Mouse (Mus musculus) brain, embryonic 14.5 days (tissue): Measurements from ENCODE around the gene Cbarp. TPM values are rescaled to one million over a fixed set of nuclear protein-coding genes. Genes with fewer than 3 reads are reported as not detected.

Experiments used
- DNase-seq: peaks from one replicate; pipeline ENCODE4 v3.0.0-alpha.2; 2011; ENCODE audit warnings: low read depth
- CTCF ChIP-seq: fragments of 200-500 bp; IDR thresholded peaks from 2 replicates; pipeline ENCODE4 v1.5.1; 2012; ENCODE audit warnings: inconsistent platforms, mild to moderate bottlenecking, moderate library complexity, borderline replicate concordance; ENCODE audit not compliant: insufficient read depth, insufficient read length; ENCODE audit errors: extremely low read depth
- POLR2A ChIP-seq: fragments of 200-500 bp; IDR thresholded peaks from 2 replicates; pipeline ENCODE4 v1.6.1; 2012; ENCODE audit warnings: mild to moderate bottlenecking, inconsistent platforms, borderline replicate concordance; ENCODE audit not compliant: poor library complexity, insufficient read depth, insufficient read length, severe bottlenecking; ENCODE audit errors: extremely low read depth
- polyA plus RNA-seq: library from polyadenylated mRNA; depleted of rRNA; stranded (reverse); fragments of >200 nt; gene quantifications from 2 replicates; pipeline ENCODE4 v1.2.3, GENCODE M21; 2012

Cbarp gene
- polyA plus RNA-seq, 1 experiment, result 242 TPM

DNA sequence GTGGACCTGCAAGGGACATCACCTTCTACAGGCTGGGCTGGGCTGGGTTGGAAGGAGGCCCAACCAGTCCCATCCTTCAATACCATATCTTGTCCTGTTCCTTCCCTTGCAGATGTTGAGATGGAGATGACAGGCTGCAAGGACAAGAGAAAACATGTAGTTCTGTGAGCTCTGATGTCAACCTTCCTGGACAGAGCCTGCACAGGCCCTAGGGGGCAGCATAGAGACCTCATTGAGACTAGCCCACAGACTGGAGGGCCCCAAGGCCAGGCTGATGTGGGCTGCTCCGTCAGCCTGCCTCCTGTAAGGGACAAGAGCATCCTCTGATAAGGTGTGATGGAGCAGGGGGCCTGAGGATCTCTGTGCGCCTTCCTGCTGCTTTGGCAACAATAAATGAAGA is 34.1 kb upstream of the Cbarp start:
- DNase-seq, result no peak
- TF ChIP-seq POLR2A (no peak), CTCF (peak; percentile 58; the same call in 1 of the 2 replicates)

DNA sequence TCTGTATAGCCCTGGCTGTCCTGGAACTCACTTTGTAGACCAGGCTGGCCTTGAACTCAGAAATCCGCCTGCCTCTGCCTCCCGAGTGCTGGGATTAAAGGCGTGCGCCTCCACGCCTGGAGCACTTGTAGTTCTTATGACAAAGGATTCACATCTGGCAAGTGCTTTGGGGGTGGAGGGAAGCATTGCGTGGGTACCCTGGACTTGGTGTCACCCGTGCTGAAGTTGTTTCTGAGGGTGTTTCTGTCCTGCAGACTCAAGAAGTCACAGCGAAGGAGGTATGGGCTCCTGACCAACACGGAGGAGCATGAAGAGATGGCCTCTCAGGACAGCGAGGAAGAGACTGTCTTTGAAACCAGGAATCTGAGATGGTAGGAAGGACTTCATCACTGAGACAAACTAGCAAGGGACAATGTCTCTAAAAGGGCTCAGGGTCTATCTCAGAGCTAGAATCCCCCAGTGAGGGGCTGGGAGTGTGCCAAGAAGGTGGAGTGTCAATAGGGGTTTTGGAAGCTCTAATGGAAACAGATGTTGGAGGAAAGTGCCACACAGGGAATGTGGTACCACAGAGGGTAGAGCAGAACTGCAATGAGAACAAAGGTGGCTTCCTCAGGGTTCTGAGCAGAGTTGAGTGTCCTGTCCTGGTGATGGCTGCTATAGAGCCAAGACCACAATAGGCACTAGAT is 33.5 kb upstream of the Cbarp start:
- no peak for DNase-seq
- TF ChIP-seq POLR2A (no peak), CTCF (no peak)

DNA sequence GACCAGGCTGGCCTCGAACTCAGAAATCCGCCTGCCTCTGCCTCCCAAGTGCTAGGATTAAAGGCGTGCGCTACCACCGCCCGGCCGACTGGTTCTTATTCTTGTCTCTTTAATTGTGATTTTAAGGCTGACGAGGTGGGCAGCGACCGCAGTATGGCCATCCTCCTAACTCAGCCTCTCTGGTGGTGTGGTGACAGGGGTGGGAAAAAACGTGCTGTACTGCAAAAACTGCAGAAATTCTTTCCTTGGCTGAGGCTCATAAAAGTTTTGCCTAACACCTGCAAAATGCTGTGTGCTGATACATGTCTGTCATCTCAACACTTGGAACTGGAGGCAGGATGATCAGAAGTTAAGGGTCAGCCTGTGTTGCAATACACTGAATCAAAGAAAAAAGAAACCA is 32.7 kb upstream of the Cbarp start:
- TF ChIP-seq POLR2A (no peak), CTCF (no peak)
- no peak for DNase-seq

DNA sequence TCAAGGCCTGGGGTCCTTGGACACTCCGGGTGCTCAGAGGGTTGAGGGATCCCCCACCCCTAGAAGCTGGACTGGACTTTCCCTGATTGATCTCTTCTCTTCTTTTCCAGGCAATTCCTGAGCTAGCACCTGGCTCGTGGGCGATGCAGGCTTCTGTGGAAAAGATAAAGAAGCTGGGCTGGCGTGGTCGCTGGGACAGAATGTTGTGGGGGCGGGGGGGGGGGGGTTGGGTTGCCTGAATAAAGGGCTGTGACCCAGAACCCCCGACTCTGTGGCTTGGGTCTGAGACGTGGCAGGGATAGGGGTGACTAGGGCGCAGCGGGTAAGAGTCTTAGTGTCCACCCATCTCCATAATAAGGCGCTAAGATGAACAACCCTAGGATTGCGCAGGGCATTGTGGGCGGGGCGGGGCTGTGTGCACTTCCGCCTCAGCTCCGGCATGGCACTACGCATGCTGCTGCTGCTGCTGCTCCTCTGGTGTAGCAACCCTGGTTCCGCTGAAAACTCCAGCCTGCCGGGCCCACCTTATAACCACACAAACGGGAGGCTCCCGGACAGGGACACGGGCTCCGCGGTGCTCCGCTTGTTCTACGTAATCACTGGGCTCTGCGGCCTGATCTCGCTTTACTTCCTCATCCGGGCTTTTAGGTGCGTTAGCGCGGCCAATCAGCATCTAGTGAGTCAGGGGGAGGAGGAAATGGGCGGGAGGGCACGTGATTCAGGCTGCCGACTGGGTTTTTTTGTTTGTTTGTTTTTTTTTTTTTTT is 32.1 kb upstream of the Cbarp start, which contains the start of gene 1600002K03Rik:
Gene 1600002K03Rik, plus strand, starts transcription at position 418 of the 766 bp plus-strand sequence.
- DNase-seq, result peak; percentile 97
- TF ChIP-seq POLR2A (no peak), CTCF (no peak)

DNA sequence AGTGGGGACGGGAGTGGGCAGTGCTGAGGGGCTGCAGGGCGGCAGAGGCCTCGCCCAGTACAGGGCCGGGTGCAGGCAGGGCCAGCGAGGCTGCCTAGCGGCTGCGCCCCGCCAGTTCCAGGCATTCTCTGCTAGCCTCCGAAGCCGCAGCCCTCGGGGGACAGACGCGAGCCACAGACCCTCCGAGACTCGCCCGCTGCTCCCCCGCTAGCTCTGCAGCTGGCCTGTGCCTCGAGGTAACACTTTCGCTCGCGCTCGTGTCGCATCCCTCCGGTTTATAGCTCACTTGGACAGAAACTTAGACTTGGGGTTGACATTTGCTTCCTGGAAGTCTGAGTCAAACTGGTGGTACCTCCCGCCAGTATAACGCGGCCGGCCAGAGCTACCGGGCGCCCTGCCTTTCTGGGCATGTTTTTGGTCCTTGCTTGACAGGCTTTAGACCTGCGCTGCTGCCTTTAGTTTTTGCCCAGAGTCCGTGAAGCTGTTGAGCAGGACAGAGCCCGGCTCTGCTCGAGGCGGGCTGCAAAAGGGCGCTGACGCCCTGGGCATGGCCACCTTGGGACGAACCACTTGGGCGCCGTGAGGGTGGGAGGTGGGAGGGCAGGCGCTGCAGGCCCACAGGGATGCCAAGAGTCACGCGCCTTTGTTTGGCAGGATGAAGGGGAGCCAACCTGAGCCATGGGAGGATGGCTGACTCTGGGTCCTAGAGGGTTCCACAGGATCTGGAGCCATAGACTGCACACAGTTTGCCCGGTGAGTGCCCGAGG is 31.3 kb upstream of the Cbarp start:
- no peak for DNase-seq
- no peak for TF ChIP-seq POLR2A
- no peak for TF ChIP-seq CTCF

DNA sequence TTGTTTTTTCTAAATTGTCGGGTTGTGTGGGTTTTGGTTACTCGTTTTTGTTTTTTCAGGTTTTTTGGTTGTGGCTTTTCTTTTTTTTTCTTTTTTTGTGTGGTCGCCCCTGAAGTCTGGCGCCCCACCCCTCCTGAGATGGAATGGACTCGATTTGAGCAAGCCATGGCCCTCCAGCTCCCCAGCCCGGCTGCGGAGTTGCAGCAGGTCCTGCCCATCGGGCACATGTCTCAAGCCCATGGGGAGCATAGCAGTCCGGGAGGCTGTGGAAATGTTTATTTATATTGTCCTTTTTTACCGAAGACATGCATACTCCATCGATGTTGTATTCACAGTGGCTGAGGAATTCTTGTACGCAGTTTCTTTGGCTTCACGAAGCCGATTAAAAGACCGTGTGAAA is 30.6 kb upstream of the Cbarp start:
- DNase-seq, result no peak
- TF ChIP-seq CTCF, result no peak
- TF ChIP-seq POLR2A, result no peak

DNA sequence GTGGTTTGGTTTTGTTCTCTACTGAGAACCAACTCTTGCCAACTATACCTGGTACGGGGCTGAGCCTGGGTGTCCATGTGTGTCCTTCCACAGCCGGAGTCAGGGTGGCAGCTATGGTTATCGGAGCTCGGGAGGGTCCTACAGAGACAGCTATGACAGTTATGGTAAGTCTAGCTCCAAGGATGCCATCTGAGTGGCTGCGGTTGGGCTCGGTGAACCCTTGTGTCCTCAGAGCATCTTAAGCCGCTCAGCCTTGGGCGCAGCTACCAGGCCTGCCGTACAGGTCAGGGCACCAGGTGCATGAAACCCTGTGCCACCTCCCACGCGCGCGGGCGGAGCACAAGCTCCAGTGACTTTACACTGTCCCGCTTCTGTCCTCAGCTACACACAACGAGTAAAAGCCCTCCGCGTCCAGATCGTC is 30.0 kb upstream of the Cbarp start:
- DNase-seq, result no peak
- TF ChIP-seq POLR2A (no peak), CTCF (no peak)

DNA sequence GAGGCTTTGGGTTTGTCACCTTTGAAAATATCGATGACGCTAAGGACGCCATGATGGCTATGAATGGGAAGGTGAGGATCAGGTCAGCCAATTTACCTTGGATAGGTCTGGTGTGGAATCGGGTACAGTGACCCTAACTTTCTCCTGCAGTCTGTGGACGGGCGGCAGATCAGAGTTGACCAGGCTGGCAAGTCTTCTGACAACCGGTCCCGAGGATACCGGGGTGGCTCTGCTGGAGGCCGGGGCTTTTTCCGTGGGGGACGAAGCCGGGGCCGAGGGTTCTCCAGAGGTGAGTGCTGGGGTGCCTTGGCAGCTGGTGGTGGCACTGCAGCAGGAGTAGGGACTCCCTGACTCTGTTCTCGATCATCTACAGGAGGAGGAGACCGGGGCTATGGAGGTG is 29.4 kb upstream of the Cbarp start:
- no peak for DNase-seq
- TF ChIP-seq POLR2A, result no peak
- TF ChIP-seq CTCF, result no peak

DNA sequence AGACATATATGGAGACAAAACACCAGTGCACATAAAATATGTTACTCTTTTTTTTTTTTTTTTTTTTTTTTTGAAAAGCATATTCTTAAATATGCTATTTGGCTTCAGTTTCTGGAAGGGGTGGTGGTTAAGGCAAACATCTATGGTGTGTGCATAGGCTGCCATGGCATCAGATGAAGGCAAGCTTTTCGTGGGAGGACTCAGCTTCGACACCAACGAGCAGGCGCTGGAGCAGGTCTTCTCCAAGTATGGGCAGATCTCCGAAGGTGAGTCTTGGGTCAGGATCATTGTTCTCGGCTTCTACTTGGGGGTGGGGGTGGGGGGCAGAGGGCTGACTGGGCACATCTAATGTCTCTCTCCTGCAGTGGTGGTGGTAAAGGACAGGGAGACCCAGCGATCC is 29.0 kb upstream of the Cbarp start:
- no peak for DNase-seq
- TF ChIP-seq CTCF (no peak), POLR2A (no peak)

DNA sequence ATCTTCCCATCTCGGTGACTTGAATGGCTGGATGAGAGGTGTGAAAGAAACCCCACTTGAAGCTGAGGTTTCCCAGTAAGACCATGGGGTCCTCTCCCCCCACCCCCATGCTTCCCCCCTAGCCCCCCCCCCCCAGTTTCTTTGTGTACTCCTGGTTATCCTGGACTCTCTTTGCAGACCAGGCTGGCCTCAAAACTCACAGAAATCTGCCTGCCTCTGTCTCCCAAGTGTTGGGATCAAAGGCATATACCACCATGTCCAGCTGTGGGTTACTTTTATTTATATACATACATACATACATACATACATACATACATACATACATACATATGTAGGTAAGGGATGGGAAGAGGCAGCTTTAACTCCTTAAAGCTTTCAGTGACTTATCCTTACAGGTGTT is 28.4 kb upstream of the Cbarp start:
- TF ChIP-seq CTCF, result no peak
- no peak for TF ChIP-seq POLR2A
- DNase-seq, result no peak

DNA sequence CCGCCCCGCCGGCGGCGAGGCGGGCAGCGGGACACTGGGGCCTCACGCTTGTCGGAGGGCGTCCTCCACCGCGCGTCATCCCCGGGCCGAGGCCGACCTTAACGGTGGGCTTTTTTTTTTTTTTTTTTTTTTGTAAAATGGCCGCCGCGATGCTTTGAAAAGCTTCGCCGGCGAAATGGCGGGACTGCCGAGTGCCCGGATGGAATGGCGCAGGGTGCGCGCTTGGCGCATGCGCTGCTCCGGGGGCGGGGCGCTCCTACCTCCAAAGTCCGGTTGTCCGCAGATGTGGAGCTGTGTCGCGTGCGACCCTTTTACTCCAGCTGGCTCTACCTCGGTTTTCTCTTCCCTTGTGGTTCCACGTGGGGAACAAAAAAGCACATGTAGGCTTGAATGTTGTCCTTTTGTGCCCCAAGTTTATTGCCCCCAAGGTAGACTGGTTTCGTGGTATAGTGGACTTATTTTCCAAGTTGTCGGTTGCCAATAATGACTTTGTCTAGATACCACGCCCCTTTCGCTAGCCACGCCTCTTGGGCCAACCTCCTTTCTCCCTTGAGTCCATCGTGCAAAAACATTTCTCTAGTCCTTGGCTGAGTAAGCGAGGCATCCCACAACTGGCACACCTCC is 27.5 kb upstream of the Cbarp start:
- DNase-seq, result peak; percentile 97
- TF ChIP-seq CTCF, result no peak
- TF ChIP-seq POLR2A, result no peak
